Mouse (Mus musculus) layer of hippocampus, postnatal 36 days (tissue): ENCODE data around the gene Ndufb2. TPM values are rescaled to one million over a fixed set of nuclear protein-coding genes. Genes with fewer than 3 reads are reported as not detected.

Experiments used
- DNase-seq, 2 experiments: peaks; one replicate each; pipeline ENCODE4 v3.0.0; 2022
- total RNA-seq, 2 experiments: library from RNA; stranded (reverse); gene quantifications; 2 replicates each; pipeline ENCODE4 v1.2.3; 2021

The Ndufb2 gene
- total RNA-seq, 2 experiments from 2014 or later = 183 to 193 TPM

- no peak for DNase-seq
These were observed 11.8 kb upstream of the Ndufb2 start for GRCm38 (mm10) chr6:39580558-39580957.

GRCm38 (mm10) chr6:39581087-39581784, 11.1 kb upstream of the Ndufb2 start:
- no peak for DNase-seq

DNA sequence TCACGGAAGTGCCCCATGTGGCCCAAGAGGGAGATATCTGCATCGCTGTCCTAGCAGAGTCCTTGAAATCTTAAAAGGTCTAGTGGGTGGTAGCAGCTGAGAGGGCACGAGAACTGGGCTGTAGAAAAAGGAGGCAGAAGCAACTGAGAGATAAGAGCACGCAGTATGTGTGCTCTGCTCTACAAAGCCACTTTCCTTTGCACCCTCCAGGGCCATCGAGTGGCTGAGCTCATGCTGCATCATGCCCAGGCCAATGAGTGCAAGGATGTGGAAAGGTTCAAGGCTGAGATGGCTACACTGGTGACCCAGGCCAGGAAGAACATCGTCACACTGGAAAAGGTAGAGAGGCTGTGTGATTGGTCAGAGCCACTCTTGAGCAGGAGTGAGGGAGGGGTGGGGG, 6.9 kb upstream of the Ndufb2 start, which contains the start of gene Gm42420:
Gene Gm42420 (plus strand): TSS at position 237 of the 400 bp plus-strand sequence.
- DNase-seq = no peak

- no peak for DNase-seq
These were observed 893 bp upstream of the Ndufb2 start for GRCm38 (mm10) chr6:39591481-39591880.

- DNase-seq = no peak
These were observed 8.5 kb downstream of the Ndufb2 start for GRCm38 (mm10) chr6:39600851-39601250.

GRCm38 (mm10) chr6:39601828-39602227, 9.5 kb downstream of the Ndufb2 start:
- DNase-seq = no peak

- peak; percentile 43 to 56 for DNase-seq
These were observed 12.2 kb downstream of the Ndufb2 start for GRCm38 (mm10) chr6:39604565-39604964.

DNA sequence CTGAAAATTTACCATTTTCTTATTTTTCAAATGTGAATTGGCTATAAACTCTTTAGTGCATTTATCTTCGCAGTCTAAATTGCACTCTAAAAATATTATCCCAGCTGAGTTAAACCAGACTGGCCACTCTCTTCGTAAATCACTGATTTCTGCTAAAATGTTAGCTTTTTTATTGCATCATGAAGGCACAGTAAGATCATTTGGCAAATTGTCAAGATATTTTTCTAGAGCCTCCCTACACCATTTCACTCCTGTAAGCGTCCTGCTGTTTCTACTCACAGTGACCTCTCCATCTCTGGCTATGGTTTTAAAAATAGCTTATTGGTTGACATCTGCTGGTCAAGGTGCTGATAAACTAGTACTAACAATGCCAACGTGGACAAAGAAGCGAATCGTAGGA, 13.7 kb downstream of the Ndufb2 start:
- no peak for DNase-seq

DNA sequence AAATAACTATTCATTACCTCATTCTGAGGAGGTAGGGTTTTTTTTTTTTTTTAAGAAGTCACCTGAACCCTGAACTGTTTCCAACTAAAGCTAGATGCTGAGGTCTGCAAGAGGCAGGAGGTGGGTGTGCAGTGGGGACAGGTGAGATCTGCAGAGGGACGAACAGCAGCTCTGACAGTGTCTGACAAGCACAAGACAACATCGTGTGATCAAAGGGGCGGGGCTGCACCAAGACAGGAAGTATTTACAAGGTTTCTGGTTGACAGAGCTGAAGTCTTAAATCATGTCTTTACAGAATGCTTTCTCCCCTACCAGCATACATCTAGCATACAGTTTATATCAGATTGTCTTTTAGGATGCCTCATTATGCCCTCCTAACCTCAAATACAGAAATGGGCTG, 14.5 kb downstream of the Ndufb2 start:
- no peak for DNase-seq

DNA sequence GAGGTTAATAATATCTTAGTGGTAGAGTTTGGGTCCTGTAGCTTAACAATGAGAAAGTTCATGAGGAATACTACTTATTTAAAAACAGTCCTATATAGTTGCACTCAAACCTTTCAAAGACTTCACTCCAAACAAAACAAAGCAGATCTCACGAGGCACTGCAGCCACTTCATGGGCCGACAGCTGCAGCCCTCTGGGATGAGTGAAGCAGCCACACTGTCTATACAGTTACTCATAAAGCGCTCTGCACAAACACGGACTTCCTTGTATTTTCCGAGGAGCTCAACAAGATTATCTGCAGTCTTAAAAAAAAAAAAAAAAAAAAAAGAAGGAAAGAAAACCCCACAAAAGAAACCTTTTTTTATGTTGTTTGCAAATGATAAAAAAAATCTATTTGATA, 15.0 kb downstream of the Ndufb2 start:
- no peak for DNase-seq

GRCm38 (mm10) chr6:39610207-39610606, 17.8 kb downstream of the Ndufb2 start:
- no peak for DNase-seq

DNA sequence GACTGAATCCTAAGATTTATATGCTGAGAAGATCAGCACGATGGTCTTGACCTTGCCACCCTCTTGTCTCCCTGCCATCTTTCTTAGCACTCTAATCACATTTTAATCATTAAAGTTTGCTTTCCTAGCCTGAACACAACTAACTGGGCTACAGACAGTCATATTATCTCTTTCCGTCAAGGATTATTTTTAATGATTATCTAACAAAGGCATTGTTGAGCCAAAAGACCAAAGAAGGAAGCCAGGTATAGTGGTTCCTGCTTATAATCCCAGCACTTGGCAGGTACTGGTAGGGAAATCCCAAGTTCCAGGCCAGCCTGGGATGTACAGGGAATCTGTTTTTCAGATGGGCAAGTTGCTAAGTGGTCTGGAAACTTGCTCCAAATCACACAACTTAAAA, 18.9 kb downstream of the Ndufb2 start:
- DNase-seq = no peak

Other genes with a start within 250 kb of the Ndufb2 start
- gene Slc37a3, start 214.9 kb upstream of the Ndufb2 start, total RNA-seq = 10 to 100 TPM; 73.8 to 84.2 TPM
- not detected for gene Rab19, start 211.4 kb upstream of the Ndufb2 start, total RNA-seq
- 100 to 1,000 TPM; 127 to 136 TPM for gene Mkrn1, start 172.1 kb upstream of the Ndufb2 start, total RNA-seq
- gene Dennd2a, start 34.7 kb upstream of the Ndufb2 start, total RNA-seq = 10 to 100 TPM; 34.6 to 38.9 TPM
- gene Adck2, start 18.7 kb upstream of the Ndufb2 start, total RNA-seq = 10 to 100 TPM; 29.7 to 33.1 TPM
- 1 to 10 TPM in 1 of 2 experiments, not detected in 1; 2.2 TPM for gene Gm42420, start 6.8 kb upstream of the Ndufb2 start, total RNA-seq
- gene Braf, start 132.9 kb downstream of the Ndufb2 start, total RNA-seq = 100 to 1,000 TPM; 118 to 131 TPM
- 100 to 1,000 TPM; 106 to 107 TPM for gene Mrps33, start 218.4 kb downstream of the Ndufb2 start, total RNA-seq